Mouse (Mus musculus) natural killer cell, adult 2 months (primary cell): ENCODE results near the gene Calcrl.

ENCODE experiments used
- DNase-seq, 2 experiments: peaks; one replicate each; pipeline ENCODE4 v3.0.0; 2022; ENCODE audit warnings: low spot score in 2 of 2

Gene Calcrl

DNA sequence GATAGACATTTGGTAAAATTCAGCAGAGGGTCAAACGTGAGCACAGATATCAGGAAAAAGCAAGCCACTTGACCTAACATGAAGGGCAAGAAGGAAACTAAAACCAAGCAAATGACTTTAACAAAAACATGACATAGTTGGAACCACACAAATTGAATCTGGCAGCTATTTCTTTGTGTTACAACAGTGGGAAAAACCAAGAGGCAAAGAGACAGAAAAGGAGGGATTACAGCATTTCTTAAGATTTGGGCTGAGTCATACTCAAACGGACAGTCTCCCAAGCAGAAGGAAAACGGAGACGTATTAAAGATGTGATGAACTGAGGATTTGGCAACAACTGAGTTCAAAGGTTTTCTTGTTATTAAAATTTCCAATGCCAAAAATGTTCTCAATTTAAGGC lies 88.9 kb downstream of the Calcrl start:
- no peak for DNase-seq

DNA sequence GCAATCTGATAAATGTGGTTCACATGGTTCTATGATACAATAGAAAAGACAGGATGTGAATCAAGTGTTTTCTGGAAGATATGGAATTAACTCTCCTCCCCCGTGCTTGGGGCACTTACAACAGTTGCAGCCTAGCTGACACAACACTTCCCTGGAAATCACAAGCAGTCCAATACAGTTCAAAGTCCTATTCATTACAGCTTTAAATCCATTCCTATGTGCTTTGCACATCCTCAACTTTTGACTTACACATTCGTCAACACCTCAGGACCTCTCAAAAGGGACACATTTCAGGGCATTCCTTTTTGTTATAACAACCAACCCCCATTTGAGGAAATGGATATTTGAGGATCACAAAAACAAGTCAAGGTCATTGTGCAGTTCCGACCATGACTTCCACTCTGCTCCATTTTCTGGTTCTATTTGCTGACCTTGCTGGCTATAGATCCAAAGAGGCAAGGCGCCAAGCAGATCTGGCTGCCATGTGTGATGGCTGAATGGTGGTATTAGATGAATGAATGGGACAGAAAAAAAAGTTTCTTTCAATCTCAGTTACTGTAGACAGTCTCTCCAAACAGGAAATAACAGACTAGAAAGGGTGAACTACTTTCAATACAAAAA lies 108.9 kb downstream of the Calcrl start:
- no peak for DNase-seq

DNA sequence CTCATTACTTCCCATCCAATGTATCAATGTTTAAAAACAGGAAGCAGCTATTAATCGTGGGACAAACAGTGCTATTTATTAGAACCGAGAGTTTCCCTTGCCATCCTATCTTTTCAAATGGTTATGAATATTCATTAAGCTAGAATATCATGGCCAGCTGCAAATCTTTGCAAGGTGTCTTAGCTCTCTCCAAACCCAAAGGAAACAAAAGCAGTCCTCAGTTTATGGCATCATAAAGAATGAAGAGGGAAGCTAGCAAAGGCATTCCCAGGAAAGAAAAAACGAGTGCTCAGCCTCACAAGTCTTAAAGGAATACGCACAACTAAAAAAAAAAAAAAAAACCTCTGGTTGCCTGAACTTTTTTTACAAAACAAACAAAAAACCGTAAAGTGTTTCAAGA lies 128.7 kb downstream of the Calcrl start:
- no peak for DNase-seq

DNA sequence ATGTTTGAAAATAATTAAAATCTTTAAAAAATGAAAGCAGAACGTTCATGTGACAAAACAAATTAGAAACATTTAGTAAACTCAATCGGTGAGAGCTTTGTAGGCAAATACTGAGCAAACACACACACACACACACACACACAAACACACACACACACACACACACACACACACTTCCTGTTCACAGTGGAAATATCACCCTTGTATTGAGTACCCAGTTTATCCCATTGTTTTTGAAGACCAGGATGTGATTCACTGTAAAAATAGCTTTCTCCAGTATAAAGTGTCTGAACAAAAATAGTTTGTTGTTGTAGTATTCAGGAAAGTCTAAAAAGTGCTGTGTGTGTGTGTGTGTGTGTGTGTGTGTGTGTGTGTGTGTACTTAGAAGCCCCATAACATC lies 130.1 kb downstream of the Calcrl start:
- no peak for DNase-seq

DNA sequence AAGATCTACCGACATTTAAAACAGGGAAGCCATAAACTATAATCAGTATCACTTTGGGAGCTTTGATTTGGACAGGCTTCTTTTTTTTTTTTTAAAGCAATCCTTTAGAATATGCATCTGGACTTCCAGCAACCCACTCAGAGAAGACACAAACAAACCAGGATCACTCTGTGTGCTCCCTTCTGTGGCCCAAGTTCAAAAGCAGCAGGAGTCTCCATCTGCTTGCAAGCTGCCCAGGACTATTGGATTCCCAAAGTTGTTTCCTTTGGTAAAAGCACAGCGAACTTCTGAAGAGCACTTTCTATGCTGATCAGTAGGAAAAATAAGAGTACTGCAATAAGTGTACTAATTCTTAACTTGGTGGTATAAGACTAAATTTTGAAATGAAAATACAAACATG lies 130.6 kb downstream of the Calcrl start:
- no peak for DNase-seq

DNA sequence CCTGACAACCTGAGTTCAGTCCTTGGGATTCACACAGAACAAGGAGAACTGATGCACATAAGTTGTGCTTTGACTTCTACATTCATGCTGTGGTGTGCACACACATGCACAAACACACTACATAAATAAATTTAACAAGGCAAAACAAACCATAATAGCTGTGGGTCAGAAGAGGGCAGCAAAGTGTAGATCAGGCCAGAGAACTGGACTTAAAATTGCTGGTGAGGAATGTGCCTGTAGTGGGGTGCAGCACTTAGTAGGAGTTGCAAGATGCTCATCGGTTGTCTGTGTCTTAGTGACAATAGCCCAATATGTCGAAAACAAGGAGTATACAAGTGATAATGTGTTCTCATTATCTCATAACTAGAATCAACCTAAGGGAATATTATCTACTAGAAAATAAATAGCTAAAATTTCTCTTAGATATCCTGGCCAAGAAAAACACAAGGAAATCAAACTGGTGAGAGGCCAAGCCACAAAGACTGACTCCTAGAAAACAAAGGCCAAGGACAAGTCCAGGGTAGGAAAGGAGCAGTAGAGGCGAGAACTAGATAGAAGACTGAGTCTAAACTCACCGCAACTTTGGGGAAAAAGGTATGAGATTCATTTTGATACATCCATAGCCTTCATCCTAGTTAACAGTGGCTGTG lies 132.7 kb downstream of the Calcrl start:
- no peak for DNase-seq

DNA sequence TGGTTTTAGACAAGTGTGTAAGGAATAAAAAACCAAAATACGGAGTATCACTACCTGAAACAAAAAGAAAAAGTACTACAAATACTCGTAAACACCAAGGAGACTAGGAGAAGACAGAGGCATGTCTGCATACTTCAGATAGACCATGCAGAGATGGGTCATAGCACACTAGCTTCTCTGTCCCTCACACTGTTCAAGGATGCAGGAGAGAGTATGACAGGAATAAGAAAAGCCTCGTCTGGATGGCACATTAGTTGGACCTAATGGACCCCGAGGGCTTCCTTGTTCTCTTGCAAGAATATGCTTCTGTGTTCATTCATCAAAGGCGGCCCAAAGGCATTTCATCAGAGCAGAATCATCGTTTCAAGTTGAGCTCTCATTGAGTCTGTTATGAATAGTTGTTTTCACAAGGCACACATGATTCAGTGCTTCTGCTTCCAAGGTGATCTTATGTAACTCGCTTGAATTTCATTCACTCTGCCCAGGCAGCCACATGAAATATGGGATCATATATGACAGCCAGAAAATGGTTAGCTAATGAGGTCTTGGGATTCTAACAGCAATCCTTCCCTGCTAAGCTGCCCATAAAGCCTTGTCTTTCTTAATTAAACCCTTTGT lies 136.2 kb downstream of the Calcrl start:
- no peak for DNase-seq
